Mouse (Mus musculus) bone marrow macrophage, adult 2 months (primary cell): ENCODE results near the gene Slc38a11.

Source experiments
- CTCF ChIP-seq: IDR thresholded peaks from 2 replicates; pipeline ENCODE4 v1.5.1; 2012; ENCODE audit warnings: low read depth, mild to moderate bottlenecking, low read length, moderate library complexity
- POLR2A ChIP-seq: IDR thresholded peaks from 2 replicates; pipeline ENCODE4 v1.6.1; 2012; ENCODE audit warnings: mild to moderate bottlenecking, low read depth, low read length, borderline replicate concordance

- TF ChIP-seq CTCF (no peak), POLR2A (no peak)
Observed at GRCm38 (mm10) chr2:65285380-65285779, 78.5 kb downstream of the Slc38a11 start.
